Mouse (Mus musculus) kidney, postnatal 0 days (tissue): ENCODE measurements around the gene Mmp14. TPM values are rescaled to one million over a fixed set of nuclear protein-coding genes. Genes with fewer than 3 reads are reported as not detected.
A peak's percentile ranks its signal among the peaks of the same experiment; 100 is the strongest.

Experiments
- ATAC-seq: fragments of 200-750 bp; cut with Nextera tagmentation; replicated peaks from 2 replicates; pipeline ENCODE4 v1.8.0; 2017; ENCODE audit warnings: low read depth, moderate number of reproducible peaks, moderate TSS enrichment, moderate library complexity; ENCODE audit not compliant: low FRiP score
- DNase-seq: peaks from one replicate; pipeline ENCODE4 v3.0.0-alpha.2; 2016; ENCODE audit warnings: low spot score
- H3K27ac ChIP-seq: fragments of 300-500 bp; sonication (generic); 2 replicates; pipeline ENCODE4 v1.5.1; 2014; ENCODE audit warnings: mild to moderate bottlenecking
- H3K27me3 ChIP-seq: fragments of 300-500 bp; sonication (generic); 2 replicates; pipeline ENCODE4 v1.6.1; 2014; ENCODE audit warnings: low read length, mixed read lengths; ENCODE audit not compliant: insufficient read depth
- H3K36me3 ChIP-seq: fragments of 300-500 bp; sonication (generic); 2 replicates; pipeline ENCODE4 v1.6.1; 2014; ENCODE audit warnings: low read length, mixed read lengths; ENCODE audit not compliant: insufficient read depth
- H3K4me1 ChIP-seq: fragments of 300-500 bp; sonication (generic); replicated peaks from 2 replicates; pipeline ENCODE4 v1.6.1; 2014; ENCODE audit warnings: antibody characterized with exemption, low read length, mixed read lengths; ENCODE audit not compliant: insufficient read depth
- H3K4me2 ChIP-seq: fragments of 300-500 bp; sonication (generic); 2 replicates; pipeline ENCODE4 v1.6.1; 2014; ENCODE audit warnings: mild to moderate bottlenecking, low read length, moderate library complexity, mixed read lengths
- H3K4me3 ChIP-seq: fragments of 300-500 bp; sonication (generic); replicated peaks from 2 replicates; pipeline ENCODE4 v1.5.1; 2014; ENCODE audit warnings: low read depth, low read length
- H3K9ac ChIP-seq: fragments of 300-500 bp; sonication (generic); 2 replicates; pipeline ENCODE4 v1.6.1; 2014; ENCODE audit warnings: low read depth, low read length
- H3K9me3 ChIP-seq: fragments of 300-500 bp; sonication (generic); replicated peaks from 2 replicates; pipeline ENCODE4 v1.6.1; 2016; ENCODE audit warnings: low read length, inconsistent platforms, mixed read lengths
- CTCF ChIP-seq: IDR thresholded peaks from 2 replicates; pipeline ENCODE4 v1.5.1; 2016; ENCODE audit warnings: antibody characterized with exemption, low read depth, mild to moderate bottlenecking, moderate library complexity
- WGBS: fragments of 180-500 bp; shearing (Covaris S2); extraction: QIAGEN DNeasy Blood & Tissue Kit; methylation state at CpG from one replicate; pipeline ENCODE4 v1.1.7; 2014; 5-methylcytosine and 5-hydroxymethylcytosine counted together
- polyA plus RNA-seq: library from polyadenylated mRNA; unstranded; fragments of >200 nt; fragmentation: Nextera tagmentation; extraction: Ambion mirVana; gene quantifications from 2 replicates; pipeline ENCODE4 v1.2.1, GENCODE M21; 2015

Gene Mmp14
- polyA plus RNA-seq, 1 experiment from 2014 or later = 107 TPM

DNA sequence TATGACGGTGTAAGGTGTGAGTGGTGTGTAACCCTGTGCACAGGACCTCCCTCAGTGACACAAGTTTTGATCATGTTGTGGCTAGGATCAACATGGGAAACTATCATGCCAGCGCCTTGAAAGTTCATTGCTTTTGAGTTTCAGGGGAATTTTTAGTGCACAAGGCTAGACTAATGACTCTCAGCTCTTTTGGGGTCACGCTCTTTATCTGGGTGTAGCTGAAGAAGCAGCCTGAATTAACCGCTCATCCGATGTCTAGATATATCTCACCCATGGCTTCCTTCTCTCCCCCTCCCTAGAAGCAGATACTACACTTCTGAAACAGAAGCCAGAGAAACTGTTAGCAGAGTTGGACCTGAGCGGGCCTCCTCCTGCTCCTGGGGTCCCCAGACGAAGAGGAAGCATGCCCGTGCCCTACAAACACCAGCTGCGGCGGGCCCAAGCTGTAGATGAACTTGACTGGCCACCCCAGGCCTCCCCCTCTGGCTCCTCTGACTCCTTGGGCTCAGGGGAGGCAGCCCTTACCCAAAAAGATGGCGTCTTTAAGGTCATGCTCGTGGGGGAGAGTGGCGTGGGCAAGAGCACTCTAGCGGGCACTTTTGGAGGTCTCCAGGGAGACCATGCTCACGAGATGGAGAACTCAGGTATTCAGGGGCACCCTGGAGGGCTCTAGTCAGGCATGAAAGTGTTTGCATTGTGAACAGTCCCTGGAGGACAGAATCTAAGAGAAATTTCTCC is 45.9 kb downstream of the Mmp14 start:
- Histone ChIP-seq H3K4me3 (no peak overlapping the region), H3K36me3 (no peaks in the 10 kb centered on the region), H3K4me1 (peaks cover 4% of the 10 kb centered on the region; the same call in 1 of the 2 replicates), H3K9me3 (no peaks in the 10 kb centered on the region), H3K4me2 (no peak overlapping the region), H3K27ac (no peak overlapping the region), H3K27me3 (no peaks in the 10 kb centered on the region), H3K9ac (no peak overlapping the region)
- ATAC-seq = no peak
- DNase-seq = no peak
- TF ChIP-seq CTCF = no peak
- 77% methylated on average over 15 of the region's 15 CpGs for WGBS

DNA sequence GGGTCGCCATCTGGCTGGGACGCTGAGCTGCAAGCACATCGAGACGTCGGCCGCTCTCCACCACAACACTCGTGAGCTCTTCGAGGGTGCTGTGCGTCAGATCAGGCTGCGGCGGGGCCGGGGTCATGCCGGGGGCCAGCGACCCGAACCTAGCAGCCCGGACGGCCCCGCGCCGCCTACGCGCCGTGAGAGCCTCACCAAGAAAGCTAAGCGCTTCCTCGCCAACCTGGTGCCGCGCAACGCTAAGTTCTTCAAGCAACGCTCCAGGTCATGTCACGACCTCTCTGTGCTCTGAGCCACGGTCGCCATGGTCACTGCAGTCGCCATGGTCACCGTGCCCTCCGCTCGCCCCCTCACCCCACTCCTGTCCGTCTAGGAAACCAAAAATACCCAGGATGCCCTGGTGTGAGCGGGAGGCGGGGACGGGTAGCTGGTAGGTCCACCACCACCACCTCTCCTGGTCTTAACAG is 48.1 kb downstream of the Mmp14 start:
- Histone ChIP-seq H3K27ac (no peak overlapping the region), H3K9ac (peak overlapping the region; percentile 55), H3K9me3 (no peaks in the 10 kb centered on the region), H3K36me3 (no peaks in the 10 kb centered on the region), H3K4me3 (peak overlapping the region; percentile 46), H3K27me3 (no peaks in the 10 kb centered on the region), H3K4me1 (peaks cover 4% of the 10 kb centered on the region; the same call in 1 of the 2 replicates), H3K4me2 (peak overlapping the region; percentile 81)
- 2% methylated on average over 37 of the region's 40 CpGs for WGBS
- ATAC-seq (peak; percentile 67), DNase-seq (peak; percentile 65)
- TF ChIP-seq CTCF = no peak

GRCm38 (mm10) chr14:54480673-54481072 is 49.3 kb downstream of the Mmp14 start:
- H3K27ac ChIP-seq = no peak overlapping the region
- peaks cover 4% of the 10 kb centered on the region; the same call in 1 of the 2 replicates for H3K4me1 ChIP-seq
- no peaks in the 10 kb centered on the region for H3K9me3 ChIP-seq
- no peak overlapping the region for H3K9ac ChIP-seq
- H3K36me3 ChIP-seq = no peaks in the 10 kb centered on the region
- DNase-seq = no peak
- H3K4me3 ChIP-seq = no peak overlapping the region
- 72% methylated on average over 6 of the region's 6 CpGs for WGBS
- no peak for TF ChIP-seq CTCF
- H3K27me3 ChIP-seq = no peaks in the 10 kb centered on the region
- H3K4me2 ChIP-seq = no peak overlapping the region
- no peak for ATAC-seq

DNA sequence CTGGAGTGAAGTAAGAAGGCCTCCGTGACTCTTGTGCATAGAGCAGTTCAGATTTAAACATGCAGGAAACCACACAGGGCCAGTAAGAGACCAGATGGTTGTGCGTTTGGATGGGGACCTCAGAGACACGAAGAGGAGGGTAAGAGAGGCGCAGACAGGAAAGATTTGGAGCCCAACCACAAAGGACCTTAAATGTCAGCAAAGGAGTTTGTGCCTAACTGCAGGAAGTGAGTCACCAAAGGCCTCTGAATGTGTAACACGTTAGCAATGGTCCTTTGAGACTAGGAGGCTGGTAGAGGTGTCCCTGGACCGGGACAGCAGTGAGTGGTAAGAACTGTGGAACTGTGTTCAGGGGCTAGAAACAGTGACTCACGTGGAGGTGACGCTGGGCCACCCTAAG is 50.0 kb downstream of the Mmp14 start:
- Histone ChIP-seq H3K9me3 (no peaks in the 10 kb centered on the region), H3K36me3 (no peaks in the 10 kb centered on the region), H3K4me3 (no peak overlapping the region), H3K9ac (no peak overlapping the region), H3K27ac (no peak overlapping the region), H3K4me2 (no peak overlapping the region), H3K4me1 (0 out of 2 replicates have a peak, but pooled peaks cover 4% of the 10 kb centered on the region), H3K27me3 (no peaks in the 10 kb centered on the region)
- WGBS = 76% methylated on average over 8 of the region's 8 CpGs
- no peak for DNase-seq
- no peak for ATAC-seq
- TF ChIP-seq CTCF = no peak

DNA sequence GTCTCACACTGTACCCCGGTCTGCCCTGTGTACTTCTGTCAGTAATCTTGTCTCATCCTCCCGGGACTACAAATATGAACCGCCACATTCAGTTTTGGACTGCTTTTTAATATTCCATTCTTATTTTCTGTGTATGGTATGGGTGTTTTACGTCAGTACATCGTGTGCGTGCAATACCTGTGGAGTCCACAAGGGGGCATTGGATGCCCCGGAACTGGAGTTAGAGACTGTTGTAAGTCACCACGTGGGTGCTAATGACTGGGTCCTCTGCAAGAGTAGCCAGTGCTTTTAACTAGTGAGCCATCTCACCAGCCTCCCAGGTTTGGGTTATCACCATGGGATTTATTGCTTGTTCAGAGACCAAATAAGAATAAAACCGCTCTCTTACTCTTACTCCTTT is 51.1 kb downstream of the Mmp14 start:
- H3K4me2 ChIP-seq = no peak overlapping the region
- H3K4me3 ChIP-seq = no peak overlapping the region
- no peak overlapping the region for H3K27ac ChIP-seq
- no peak overlapping the region for H3K9ac ChIP-seq
- ATAC-seq = no peak
- H3K4me1 ChIP-seq = 0 out of 2 replicates have a peak, but pooled peaks cover 4% of the 10 kb centered on the region
- no peaks in the 10 kb centered on the region for H3K36me3 ChIP-seq
- H3K9me3 ChIP-seq = no peaks in the 10 kb centered on the region
- no peaks in the 10 kb centered on the region for H3K27me3 ChIP-seq
- peak; percentile 74 for TF ChIP-seq CTCF
- WGBS = 49% methylated on average over 9 of the region's 9 CpGs
- peak; percentile 46 for DNase-seq

- Histone ChIP-seq H3K9ac (no peak overlapping the region), H3K36me3 (no peaks in the 10 kb centered on the region), H3K9me3 (no peaks in the 10 kb centered on the region), H3K4me2 (no peak overlapping the region), H3K4me1 (no peaks in the 10 kb centered on the region), H3K4me3 (no peak overlapping the region), H3K27me3 (no peaks in the 10 kb centered on the region), H3K27ac (no peak overlapping the region)
- no peak for ATAC-seq
- WGBS = 92% methylated on average over 7 of the region's 7 CpGs
- no peak for TF ChIP-seq CTCF
- DNase-seq = no peak
Observed at GRCm38 (mm10) chr14:54485899-54486298, 54.5 kb downstream of the Mmp14 start.
